Mouse (Mus musculus) ES-E14 (cell line): ENCODE data around the gene Tsc22d3. TPM values are rescaled to one million over a fixed set of nuclear protein-coding genes. Genes with fewer than 3 reads are reported as not detected.
A peak's percentile ranks its signal among the peaks of the same experiment; 100 is the strongest.
"Not testable (repeated sequence)": the region's sequence is repeated elsewhere in the genome, so short reads cannot be mapped to it uniquely, and the experiment has no call there.

Experiments used
- DNase-seq: peaks from one replicate; pipeline ENCODE4 v3.0.0-alpha.2; 2013; ENCODE audit warnings: low read depth, low spot score
- H3K27ac ChIP-seq: 2 replicates; pipeline ENCODE4 v1.5.1; 2012; ENCODE audit warnings: low read depth, mild to moderate bottlenecking, low read length, moderate library complexity, mixed read lengths; ENCODE audit not compliant: poor library complexity, insufficient read depth, severe bottlenecking
- H3K36me3 ChIP-seq: 2 replicates; pipeline ENCODE4 v1.6.1; 2012; ENCODE audit warnings: mild to moderate bottlenecking, low read length, moderate library complexity, mixed read lengths; ENCODE audit not compliant: control insufficient read depth, poor library complexity, insufficient read depth, severe bottlenecking
- H3K4me1 ChIP-seq, 2 experiments: fragments of 150-350 bp in 1 of 2; sonication (generic) in 1 of 2; 2 replicates each; pipeline ENCODE4 v1.6.1; 2012; ENCODE audit warnings: low read length in 2 of 2, mild to moderate bottlenecking in 1 of 2, mixed read lengths in 1 of 2; ENCODE audit not compliant: control insufficient read depth in 2 of 2, insufficient read depth in 2 of 2, poor library complexity in 1 of 2
- H3K4me3 ChIP-seq, 2 experiments: fragments of 150-350 bp in 1 of 2; sonication (generic) in 1 of 2; 2 replicates each; pipeline ENCODE4 v1.5.1; 2012; ENCODE audit warnings: low read length in 2 of 2, low read depth in 1 of 2, mild to moderate bottlenecking in 1 of 2, mixed read lengths in 1 of 2; ENCODE audit not compliant: insufficient read depth in 1 of 2, poor library complexity in 1 of 2, severe bottlenecking in 1 of 2
- H3K9ac ChIP-seq: 2 replicates; pipeline ENCODE4 v1.6.1; 2012; ENCODE audit warnings: low read depth, mild to moderate bottlenecking, low read length, mixed read lengths; ENCODE audit not compliant: poor library complexity, insufficient read depth, severe bottlenecking
- H3K9me3 ChIP-seq: fragments of 150-350 bp; sonication (generic); 2 replicates; pipeline ENCODE4 v1.6.1; 2012; ENCODE audit warnings: low read depth, mild to moderate bottlenecking, low read length; ENCODE audit not compliant: control insufficient read depth, insufficient read depth
- CHD2 ChIP-seq: IDR thresholded peaks from 2 replicates; pipeline ENCODE4 v1.6.1; 2014; ENCODE audit warnings: mild to moderate bottlenecking, low read depth, low read length, inconsistent platforms
- HCFC1 ChIP-seq: IDR thresholded peaks from 2 replicates; pipeline ENCODE4 v1.6.1; 2012; ENCODE audit warnings: low read length, inconsistent platforms, borderline replicate concordance; ENCODE audit not compliant: insufficient read depth
- MAFK ChIP-seq: IDR thresholded peaks from 2 replicates; pipeline ENCODE4 v1.6.1; 2014; ENCODE audit warnings: mild to moderate bottlenecking, low read depth, low read length, inconsistent platforms; ENCODE audit not compliant: insufficient read depth
- ZC3H11A ChIP-seq: IDR thresholded peaks from 2 replicates; pipeline ENCODE4 v1.6.1; 2012; ENCODE audit warnings: low read depth, mild to moderate bottlenecking, inconsistent platforms, low read length, borderline replicate concordance
- ZNF384 ChIP-seq: IDR thresholded peaks from 2 replicates; pipeline ENCODE4 v1.6.1; 2012; ENCODE audit warnings: low read depth, low read length, inconsistent platforms
- in situ Hi-C, 2 experiments: fragments of 600-800 bp; cut with MboI; formaldehyde crosslinking; loops; one replicate each; pipeline ENCODE4 v1.15.1; 2025; ENCODE audit warnings: low sequenced_read_pairs in 2 of 2, inconsistent platforms in 1 of 2; ENCODE audit not compliant: unreplicated experiment in 2 of 2
- total RNA-seq: library from RNA; depleted of rRNA; stranded (reverse); fragments of 300-350 nt; gene quantifications from 2 replicates; pipeline ENCODE4 v1.2.3, GENCODE M21; 2012

The Tsc22d3 gene
- total RNA-seq, 1 experiment: 3.5 TPM

GRCm38 (mm10) chrX:140511687-140512651 lies 88.5 kb downstream of the Tsc22d3 start:
- in situ Hi-C loops: no loop called here
- H3K36me3 ChIP-seq: no peaks in the 10 kb centered on the region
- no peak overlapping the region for H3K4me3 ChIP-seq
- TF ChIP-seq ZNF384: no peak
- TF ChIP-seq ZC3H11A: no peak
- TF ChIP-seq MAFK: no peak
- TF ChIP-seq CHD2: no peak
- no peak for TF ChIP-seq HCFC1
- no peaks in the 10 kb centered on the region for H3K4me1 ChIP-seq
- no peak overlapping the region for H3K9ac ChIP-seq
- H3K27ac ChIP-seq: no peak overlapping the region
- no peak for DNase-seq
- H3K9me3 ChIP-seq: no peaks in the 10 kb centered on the region

GRCm38 (mm10) chrX:140510696-140511429 lies 89.6 kb downstream of the Tsc22d3 start:
- Histone ChIP-seq H3K27ac (no peak overlapping the region), H3K36me3 (no peaks in the 10 kb centered on the region), H3K9ac (0 out of 2 replicates have a peak overlapping the region, but pooled peaks have one; percentile 32), H3K9me3 (no peaks in the 10 kb centered on the region), H3K4me1 (peaks cover 0 to 3% of the 10 kb centered on the region in 2 experiments; a peak in 1 of 4 replicates), H3K4me3 (no peak overlapping the region; a peak in 1 of 4 replicates)
- DNase-seq: no peak
- in situ Hi-C loops: no loop called here
- no peak for TF ChIP-seq ZNF384
- no peak for TF ChIP-seq HCFC1
- no peak for TF ChIP-seq MAFK
- no peak for TF ChIP-seq ZC3H11A
- TF ChIP-seq CHD2: no peak

- peak; percentile 91 for TF ChIP-seq MAFK
- no peak for TF ChIP-seq CHD2
- TF ChIP-seq ZNF384: peak; percentile 52
- Histone ChIP-seq H3K27ac (no peak overlapping the region), H3K9ac (no peak overlapping the region), H3K4me1 (peaks cover 0 to 3% of the 10 kb centered on the region in 2 experiments; a peak in 1 of 4 replicates), H3K4me3 (no peak overlapping the region), H3K36me3 (no peaks in the 10 kb centered on the region), H3K9me3 (no peaks in the 10 kb centered on the region)
- DNase-seq: no peak
- in situ Hi-C loops: no loop called here
These were observed 90.6 kb downstream of the Tsc22d3 start for GRCm38 (mm10) chrX:140509817-140510216.

GRCm38 (mm10) chrX:140508791-140509190 lies 91.7 kb downstream of the Tsc22d3 start:
- H3K36me3 ChIP-seq, in situ Hi-C loops, DNase-seq, H3K4me1 ChIP-seq, H3K9ac ChIP-seq, H3K9me3 ChIP-seq, H3K4me3 ChIP-seq, H3K27ac ChIP-seq: not testable (repeated sequence)
